Mouse (Mus musculus) spleen, adult 18-20 months (tissue): Measurements from ENCODE around the gene Rtn1.
A peak's percentile ranks its signal among the peaks of the same experiment; 100 is the strongest.

Experiments used
- DNase-seq, 2 experiments: peaks; one replicate each; pipeline ENCODE4 v3.0.0; 2022; ENCODE audit warnings: mixed read lengths in 2 of 2

Rtn1 gene

DNA sequence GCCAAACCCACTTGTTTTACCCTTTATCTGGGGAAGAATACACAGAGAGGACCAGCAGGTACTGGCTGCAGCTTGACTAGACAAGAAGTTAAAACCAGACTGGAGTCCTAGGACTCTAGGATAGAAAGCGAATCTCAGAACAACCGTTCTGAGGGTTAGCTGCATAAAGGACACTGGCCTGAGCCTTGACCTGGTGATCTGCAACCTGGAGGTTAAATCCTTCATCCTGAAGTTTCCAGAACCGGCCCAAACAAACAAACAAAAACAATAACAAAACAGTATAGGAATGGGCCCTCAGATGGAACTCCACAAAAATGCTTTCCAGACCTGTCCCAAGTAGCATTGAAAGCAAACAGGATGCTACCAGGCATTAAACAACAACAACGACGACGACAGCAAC is at the start of gene Rtn1:
Gene Rtn1 (minus strand): TSS at position 101 of the 400 bp plus-strand sequence.
- no peak for DNase-seq

DNA sequence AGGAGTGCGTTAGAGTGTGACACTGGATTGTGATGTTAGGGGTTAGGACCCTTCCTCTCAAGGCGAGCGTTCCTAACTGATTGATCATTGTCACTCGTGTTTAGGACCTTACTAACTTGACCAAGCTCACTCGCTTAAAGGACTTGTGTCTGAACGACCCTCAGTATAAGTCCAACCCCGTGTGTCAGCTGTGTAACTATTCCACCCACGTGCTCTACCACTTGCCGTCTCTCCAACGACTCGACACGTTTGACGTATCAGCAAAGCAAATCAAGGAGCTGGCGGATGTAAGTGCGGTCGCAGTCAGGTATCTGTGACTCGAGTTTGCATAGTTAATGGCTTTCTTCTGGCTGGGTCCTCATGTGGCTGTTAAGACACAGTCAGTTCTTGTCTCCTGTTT is 45.1 kb upstream of the Rtn1 start:
- no peak for DNase-seq

DNA sequence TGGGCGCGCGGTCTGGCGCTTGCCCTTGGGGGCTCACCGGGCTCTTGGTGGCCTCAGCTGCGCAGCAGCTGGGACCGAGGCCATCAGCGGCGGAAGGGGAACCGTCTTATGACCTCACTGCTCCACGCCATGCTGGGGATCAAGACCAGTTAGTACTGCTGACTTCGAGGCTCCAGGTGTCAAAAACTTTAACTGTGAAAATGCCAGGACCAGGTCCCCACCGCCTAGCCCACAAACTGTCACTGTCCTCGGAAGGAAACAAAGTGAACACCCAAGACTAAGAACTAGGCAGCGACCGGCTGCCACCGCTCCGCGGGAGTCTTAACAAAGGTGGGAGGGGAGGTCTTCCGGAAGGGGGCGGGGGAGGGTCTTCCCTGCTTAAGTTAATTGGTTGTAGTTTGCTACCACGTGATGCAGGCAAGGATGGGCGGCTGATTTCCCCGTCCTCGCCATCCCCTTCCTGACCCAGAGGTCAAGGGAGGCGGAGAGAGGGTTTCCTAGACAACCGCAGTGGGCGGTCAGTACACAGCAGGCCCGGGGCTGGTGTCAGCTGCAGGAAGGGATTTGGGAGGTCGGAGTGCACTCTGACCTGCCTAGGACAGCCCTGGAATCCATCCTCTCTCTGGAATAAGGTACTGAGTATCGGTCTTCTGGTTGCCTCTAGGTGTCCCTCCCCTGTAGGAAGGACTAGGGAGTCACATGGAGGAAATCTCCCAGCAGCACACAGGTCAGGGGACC is 33.2 kb upstream of the Rtn1 start, which contains the start of gene Lrrc9:
Gene Lrrc9 (plus strand): TSS at position 28 of the 738 bp plus-strand sequence.
- DNase-seq = peak in 1 of 2 experiments; percentile 7

DNA sequence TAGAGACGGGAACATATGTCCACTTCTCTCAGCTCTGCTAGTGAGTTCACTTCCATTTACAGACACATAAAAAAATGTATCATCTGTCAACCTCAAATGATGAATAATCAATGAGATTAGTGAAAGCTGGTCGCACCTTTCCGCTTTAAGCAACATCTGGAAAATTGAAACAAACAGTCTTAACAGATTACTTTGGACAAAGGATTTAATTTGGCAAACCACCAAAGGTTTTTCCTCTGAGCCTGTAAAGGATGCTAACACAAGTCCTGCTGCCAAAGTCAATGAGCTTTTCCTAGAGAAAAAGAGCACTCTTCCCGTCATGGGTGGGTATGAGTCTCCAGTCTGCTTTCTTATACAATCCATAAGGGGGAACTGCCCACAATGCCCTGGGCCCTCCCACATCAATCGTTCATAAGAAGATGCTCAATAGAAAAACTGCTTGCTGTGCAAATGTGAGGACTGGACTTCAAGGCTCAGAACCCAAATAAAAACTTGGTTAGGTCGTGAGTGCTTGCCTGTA is 30.2 kb upstream of the Rtn1 start:
- DNase-seq = no peak

DNA sequence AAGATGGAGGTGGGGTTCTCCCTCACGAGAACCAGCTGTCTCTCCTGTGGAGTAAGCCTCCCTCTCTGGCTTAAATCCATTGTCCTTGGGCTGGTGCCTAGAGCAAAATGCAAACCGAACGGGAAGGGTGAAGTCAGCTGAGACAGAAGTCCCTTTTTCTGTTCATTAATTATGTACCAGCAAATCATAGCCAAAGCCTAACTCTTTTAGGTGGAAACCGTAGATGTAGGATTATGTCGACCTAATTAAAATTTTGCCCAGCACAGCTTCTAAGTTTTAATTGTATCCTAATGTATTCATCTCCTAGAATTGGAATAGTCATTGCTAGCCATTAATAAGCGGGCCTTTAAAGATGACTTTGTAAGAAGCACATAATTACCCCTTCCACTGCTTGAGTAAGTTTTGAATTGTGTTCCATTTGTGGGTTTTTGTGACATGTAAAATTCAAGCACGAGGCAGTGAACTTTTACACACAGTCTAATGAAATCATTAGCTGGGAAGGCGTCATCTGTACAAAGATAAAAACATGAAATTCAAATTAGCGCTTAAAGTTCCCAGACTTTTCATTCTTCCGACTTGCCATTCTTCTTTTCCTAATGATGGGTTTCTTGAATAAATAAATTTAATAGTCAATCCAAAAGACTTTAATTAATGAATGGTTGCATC is 29.0 kb upstream of the Rtn1 start:
- no peak for DNase-seq

DNA sequence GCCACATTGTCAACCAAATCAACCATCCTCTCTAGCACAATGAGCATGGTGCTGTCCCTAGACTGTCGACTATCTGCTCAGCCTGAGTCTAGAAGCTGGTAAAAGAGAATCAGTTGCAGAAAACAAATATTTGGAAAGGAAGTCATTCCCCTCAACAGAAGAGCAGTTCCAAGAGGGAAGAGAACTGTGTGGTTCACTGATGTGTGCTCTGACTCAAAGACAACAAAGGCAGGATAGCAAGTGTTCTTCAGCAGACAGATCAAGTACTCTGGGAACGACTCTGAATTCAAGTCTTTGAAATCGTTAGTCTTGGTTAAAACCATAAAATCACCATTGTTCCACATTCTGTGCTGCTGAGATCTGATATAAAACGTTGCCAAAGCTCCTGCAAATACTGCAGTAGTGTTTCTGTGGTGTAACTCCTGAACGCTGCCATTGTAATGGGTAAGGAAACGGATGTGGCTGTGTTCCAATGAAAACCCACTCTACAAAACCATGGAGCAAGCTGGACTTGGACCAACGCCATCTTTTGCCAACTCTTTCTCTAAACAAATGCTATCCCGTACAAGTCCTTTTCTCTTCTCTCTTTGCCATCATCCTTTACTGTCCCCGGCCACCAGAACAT is 24.5 kb upstream of the Rtn1 start:
- no peak for DNase-seq

DNA sequence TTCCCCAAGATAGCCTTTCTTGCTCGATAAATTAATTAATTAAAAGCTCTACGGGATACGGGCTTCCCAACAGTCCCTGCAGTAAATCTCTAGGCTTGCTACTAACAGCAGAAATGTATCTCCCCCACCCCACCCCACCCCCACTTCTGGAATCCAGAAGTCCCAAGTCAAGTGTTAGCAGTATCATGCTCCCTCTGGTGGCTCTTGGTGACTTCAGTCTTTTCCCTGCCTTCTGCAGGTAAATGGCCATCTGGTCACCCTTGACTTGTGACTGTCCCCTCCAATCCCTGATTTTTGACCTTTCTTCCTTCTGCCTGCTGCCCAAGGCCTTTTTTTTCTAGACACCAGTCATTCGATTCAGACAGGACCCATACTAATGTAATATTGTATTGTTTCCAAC is 23.4 kb upstream of the Rtn1 start:
- no peak for DNase-seq

DNA sequence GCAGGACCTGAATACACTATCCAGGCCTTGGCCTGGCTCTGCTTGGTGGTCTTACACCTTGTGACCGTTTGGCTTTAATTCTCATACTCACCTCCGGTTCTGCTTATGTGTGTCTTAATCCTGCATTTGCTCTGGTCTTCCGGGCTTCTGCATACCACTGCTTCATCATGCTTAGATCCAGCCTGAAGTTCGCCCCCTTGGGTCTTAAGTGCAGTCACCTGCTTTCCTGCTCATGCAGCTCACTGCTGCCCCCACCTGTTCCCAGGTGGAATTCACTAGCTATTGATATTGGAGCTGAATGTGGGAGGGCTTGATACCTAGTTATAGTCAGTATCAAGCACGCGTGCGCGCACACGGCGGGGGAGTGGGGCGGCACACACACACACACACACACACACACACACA is 18.9 kb upstream of the Rtn1 start:
- DNase-seq = peak; percentile 19 to 64

DNA sequence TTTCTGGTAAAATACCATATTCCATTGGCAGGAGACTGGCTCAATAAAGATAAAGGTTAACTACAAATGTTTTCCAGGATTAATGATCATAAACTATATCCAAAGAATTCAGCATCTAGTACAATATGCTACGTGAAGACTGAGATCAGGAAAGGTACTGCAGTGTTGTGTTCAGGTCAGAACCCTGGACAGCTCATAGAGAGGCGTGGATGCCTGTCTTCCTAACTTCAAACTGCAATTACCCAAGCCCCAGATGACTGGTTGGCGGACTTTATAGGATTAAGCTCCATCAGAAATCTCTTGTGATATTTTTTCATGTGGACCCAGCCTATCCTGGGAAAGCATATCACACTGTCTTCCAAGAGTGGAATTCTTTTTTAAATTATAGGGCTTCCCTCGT is 13.8 kb upstream of the Rtn1 start:
- DNase-seq = no peak

DNA sequence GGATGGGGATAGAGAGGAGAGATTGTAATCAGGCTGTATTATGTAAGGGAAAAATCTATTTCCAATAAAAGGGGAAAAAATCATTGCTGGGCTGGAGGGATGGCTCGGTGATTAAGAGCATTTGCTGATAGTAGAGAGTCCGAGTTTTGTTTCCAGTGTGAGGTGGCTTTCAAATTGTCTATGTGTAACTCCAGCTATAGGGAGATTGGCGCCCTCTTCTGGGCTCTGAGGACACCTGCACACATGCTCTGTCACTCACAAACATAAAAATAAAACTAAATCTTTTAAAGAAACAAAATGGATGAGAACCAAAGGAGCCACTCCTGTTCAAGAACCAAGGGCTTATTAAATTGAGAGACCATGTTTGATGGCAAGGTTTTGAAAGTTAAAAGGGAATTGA is 8.9 kb upstream of the Rtn1 start:
- DNase-seq = no peak

DNA sequence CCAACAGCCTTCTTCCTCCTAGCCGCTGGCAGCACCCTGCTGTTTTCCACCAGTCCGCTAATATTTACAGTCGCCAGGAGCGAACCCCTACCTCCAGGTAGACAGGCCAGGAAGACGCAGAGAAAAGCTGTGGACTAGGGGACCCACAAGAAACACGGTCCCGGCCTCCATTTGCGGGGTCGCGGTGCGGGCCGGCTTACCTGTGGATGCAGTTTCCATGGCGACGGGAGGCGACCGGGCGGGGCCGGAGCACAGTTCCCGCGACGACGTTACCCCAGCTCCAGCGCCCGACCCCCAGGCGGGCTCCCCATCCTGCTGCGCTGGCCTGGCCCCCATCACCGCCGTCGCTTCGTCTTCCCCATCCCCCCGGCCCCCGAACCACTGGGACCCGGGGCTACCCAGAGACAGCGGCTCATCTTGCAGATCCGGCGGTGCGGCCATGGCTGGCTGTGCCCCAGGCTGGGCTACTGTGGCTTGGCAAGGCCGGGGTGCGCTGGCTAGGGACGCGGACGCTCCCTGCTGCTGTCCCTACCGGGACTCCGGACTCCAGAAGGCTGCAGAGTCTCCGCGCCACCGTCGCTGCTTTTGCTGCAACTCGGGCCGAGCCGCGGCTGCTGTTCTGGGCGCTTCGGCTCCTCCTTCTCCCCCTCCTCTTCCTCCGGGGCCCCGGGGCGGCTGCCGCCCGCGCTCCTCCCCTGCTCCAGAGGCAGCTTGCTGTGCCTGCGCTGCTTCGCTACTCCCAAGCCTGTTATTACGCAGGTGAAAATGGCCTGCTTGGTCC is 553 bp downstream of the Rtn1 start:
- DNase-seq = peak in 1 of 2 experiments; percentile 19

DNA sequence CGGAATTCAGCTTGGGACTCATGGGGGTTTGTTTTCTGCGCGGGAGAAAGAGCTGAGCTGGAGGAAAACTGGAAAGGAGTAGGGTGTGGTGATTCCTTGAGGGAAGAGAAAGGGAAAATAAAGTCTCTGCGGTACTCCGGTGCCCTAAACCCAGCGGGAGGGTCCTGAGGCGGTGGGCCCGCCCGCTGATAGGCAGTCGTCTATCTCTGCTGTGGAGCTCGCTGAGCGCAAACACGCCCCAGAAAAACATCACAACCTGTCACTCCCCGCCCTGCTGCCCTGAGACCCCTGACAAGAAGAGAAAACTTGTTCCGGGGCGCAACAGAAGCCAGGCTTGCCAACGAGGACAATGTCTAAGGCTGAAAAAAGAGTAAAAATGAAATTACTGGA is 1.1 kb downstream of the Rtn1 start:
- no peak for DNase-seq

DNA sequence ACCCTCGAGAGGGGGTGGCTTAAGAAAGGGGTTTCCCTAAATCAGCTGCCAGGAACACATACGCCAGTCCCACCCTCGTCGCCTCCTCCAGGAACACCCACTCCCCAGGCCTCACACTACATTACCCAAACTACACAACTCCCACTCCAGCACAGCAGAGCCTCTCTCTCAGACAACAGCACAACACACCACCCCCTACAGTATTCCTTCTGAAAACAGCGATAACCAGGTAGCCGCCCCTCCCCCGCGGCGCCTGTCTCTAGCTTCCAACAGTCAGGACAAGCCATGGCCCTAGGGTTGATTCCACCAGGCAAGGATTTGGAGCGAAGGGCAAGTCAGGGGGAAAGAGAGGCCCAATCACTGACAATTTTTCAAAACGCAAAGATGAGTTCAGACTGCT is 1.7 kb downstream of the Rtn1 start:
- DNase-seq = no peak

DNA sequence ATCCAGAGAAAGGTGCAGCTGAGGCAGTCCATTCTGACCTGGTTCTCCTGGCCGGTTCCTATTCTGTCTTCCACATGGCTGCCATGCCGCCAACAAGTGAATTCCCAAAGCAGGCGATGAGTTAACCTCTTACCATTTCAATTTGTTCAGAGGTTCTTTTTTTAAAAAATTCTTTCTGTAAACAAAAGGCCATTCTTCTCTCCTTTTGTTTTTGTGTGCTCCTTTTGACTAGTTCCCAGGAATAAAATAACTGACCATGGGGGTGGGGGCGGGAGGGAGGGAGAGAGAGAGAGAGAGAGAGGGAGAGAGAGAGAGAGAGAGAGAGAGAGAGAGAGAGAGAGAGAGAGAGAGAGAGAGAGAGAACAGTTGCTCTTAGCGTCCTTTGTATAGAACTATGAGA is 3.8 kb downstream of the Rtn1 start:
- DNase-seq = no peak

DNA sequence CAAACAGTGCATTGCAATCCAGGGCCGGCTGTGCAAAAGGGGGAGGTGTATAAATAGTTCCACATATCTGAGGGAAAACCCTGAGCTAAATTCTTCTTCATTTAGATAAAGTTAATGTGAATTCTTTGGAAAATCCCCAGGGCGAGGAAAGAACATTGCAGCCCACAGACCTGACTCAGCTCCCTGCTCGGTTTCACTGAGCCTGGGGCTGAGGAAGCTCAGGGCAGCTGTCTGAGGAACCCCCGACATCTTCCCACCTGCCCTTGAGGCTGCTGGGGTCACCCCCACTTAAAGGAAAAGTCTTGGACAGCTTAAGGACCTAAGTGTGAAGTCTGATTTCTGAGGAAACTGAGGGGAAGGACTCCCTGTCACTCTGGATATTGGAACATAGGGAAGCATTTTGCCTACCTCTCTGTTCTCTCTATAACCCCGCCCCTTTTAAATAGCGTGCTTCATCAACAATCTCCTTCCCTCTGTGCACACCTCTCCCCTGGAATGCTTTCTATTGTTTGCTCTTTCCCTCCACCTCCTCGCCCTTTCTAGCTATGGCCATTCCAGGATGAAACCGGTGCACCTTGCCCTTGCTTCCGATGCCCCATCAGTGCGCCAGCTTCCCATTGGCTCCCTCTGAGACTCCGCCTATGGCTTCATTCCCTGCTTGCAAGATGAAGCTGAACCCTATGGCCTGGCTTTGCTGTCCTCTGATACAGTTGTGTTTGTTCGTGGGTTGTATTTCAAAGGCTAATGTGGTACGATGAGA is 15.6 kb downstream of the Rtn1 start:
- DNase-seq = no peak

DNA sequence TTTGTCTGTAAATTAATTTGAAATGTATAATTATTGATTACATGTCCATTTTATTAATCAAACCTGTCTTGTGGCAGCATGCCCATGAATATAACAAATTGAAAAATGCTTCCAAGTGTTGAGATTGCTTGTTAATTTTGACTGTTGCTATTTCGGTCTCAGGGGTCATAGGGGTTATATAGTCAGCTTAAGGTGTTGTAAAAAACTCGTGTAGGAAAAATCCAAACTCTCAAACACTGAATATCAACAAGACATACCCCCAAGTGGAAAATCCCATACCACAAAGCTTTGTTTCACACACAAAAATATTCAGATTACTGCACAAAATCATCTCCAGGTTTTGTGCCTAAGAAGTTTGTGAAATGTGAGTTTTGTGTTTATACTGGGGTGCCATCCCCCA is 18.5 kb downstream of the Rtn1 start:
- no peak for DNase-seq

DNA sequence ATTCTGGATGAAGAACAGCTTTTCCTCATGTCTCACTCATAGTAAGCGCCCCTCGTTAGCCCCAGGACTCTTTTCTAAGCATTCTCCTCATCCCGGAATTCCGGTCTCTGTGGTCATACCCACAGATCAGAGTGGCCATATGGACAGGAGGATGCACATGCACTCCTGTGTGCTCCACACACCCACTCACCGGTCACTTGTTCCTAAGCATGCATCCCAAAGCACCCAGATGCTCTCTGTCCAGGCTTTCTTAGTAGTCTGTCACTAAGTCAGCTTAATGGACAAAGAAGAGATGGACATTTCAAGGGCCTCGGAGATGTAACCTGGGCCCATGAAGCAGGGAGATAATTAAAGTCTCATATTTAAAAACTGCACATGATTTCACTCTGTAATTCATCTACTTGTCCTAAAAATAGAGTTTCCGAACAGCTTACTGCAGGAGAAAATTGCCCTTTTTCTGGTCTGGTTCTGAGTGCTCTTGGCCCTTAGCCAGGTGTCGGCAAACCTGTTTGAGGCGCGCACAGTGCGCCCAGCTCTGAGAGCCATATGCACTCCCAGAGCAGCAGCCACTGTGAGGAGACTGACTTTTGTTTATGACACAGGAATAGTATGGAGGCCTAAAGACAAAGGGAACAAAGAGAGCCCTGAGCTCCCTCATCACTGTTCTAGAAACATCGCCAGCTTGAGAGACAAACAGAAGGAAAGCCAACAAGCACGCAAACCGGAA is 19.3 kb downstream of the Rtn1 start:
- DNase-seq = no peak

DNA sequence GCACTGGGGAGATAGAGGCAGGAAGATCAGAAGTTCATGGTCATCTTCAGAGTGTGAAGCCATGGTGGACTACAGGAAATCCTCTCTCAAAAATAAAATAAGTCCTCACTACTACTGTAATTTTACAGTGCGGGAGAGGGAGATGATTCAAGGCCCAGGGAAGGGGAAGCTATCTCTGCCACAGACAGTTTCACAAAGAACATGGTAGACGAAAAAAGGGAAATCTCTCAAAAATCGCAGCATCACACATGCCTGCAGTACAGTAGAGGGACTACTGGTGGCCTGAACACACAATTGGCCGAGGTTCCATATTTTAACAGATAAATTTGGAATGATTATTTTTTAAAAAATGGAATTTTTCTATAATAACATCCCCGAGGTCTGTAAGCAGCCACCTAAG is 20.0 kb downstream of the Rtn1 start:
- DNase-seq = no peak

DNA sequence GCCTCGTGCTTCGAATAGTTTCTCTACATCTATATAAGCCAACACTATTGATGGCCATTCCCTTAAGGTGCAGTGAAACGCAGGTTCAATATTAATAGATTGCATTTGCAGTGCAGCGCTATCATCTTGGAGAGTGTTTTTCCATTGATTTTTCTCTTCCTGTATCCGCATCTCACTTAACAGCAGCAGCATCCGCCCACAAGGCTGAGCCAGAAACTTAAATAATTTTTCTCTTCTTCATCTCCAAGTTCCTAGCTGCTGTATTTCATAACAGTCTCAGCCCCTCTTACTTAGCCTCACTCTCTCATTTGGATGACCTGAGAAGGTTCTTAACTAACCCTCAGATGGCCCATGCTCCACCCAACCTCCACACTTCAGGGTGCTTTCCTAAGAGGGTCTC is 20.7 kb downstream of the Rtn1 start:
- DNase-seq = no peak

DNA sequence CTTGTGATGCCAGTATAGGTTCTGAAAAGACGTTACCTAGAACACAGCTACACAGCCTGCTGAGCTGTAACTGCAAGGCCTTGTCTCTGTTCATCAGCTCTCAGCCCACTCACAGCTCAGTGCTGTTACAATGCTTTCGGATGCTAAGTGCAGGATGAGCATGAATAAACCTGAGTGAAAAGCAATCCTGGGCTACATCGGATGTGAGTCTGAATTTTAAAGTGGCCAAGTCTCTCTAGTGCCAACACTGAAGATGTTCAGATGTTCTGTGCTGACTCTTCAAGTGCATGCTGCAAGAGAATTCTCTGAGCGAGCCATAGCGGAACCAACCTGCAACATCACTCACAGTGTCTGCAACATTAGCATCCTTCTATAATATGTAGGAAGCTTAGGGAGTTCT is 32.5 kb downstream of the Rtn1 start:
- DNase-seq = no peak

DNA sequence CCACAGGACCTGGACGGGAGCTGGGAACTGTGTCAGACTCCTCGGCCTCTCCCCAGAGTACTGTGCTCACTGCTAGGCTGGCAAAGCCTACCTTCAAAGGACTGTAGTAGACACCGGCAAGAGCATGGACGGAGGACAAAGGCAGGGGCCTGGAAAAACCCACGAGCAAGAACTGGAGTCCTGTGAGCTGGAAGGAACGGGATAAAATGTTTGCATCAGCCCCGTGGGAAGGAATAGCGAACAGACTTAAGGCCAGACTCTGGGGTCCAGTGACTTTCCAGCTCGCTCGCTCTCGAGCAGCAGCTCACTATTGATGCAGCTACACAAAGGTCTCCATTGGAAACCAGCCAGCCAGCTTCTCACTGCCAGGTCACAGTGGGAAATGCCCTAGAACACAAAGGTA is 34.0 kb downstream of the Rtn1 start:
- no peak for DNase-seq
